Mouse (Mus musculus): ENCODE results near the gene Rps27.
"Not testable (repeated sequence)": the region's sequence is repeated elsewhere in the genome, so short reads cannot be mapped to it uniquely, and the experiment has no call there.

Gene Rps27

DNA sequence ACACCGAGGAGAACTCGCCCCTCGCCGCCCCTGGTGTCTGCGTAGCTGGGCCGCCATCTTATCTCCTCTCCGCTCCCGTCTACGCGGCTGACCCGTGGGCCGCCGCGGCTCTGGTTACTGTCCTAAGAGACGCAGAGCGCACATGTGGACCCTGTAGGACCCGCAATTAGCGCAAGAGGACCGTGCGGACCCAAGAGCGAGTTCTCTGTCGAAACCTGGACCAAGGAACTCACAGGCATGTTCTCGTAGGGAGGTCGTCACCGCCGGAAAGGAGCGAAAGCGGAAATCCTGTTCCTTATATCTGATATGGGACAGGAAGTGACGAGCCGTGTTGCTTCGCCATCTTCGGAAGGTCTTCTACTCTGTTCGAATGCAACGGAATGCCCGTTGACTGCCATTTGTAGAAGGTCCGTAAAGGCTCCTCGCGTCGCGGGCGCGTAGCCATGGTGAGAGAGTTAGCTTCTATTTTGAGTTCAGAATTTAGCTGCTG is at the start of gene Rps27, which contains the start of gene Rab13:
Gene Rps27 (minus strand): TSS at position 275 of the 490 bp plus-strand sequence.
Gene Rab13 (plus strand): TSS at position 319 of the 490 bp plus-strand sequence.
- CTCF ChIA-PET, result interaction anchor here (0.7 kb wide), 1 partner anchor 235 kb away, joined by 6 read pairs; no protein-coding TSS in a partner anchor

DNA sequence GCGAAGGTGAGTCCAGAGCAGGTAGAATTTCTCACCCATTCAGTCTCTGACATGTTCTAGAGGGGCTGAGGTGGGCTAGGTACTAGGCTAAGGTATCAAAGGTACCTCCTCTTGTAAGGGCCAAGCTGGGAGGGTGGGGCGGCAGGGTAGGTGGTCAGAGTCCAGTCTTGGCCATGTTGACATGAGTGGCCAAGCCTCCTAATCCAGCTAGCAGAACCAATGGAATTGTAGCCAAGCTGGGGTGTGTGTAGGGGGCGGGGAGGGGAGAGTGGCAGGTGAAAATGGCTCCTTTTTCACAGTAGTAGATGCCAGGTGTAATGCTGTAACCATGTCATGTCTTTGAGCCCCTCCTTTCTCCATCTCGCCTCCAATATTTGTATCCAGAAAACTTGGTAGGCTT is 45.1 kb upstream of the Rps27 start:
- CTCF ChIA-PET, result interaction anchor here (0.6 kb wide), 1 partner anchor 61 kb away, joined by 3 read pairs; no protein-coding TSS in a partner anchor

GRCm38 (mm10) chr3:90256731-90257530 is 43.5 kb upstream of the Rps27 start:
- CTCF ChIA-PET, result no interaction called here

DNA sequence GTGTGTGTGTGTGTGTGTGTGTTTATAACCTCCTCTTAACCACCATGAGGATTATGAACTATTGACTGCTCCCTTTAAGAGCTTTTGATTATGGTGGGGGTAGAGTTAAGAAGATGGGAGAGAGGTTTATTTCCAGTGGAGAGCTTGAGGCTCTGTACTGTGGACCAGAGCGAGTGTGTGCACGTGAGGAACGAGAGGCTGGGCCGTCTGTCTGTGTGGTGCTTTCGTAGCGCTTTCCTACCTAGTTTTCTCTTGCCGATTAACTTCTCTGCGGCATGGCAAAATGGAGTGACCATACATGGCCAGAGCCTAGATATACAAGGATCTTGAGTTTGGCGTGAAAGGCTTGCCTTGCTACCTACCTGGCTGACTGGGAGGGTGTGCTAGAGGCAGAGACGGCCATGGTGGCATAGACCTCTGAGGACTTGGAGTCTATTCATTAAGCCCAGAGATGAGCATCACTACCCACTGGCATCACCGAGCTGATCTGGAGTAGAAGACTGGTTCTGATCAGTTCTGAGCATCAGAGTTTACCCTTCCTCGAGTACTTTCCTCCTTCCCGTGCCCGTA is 42.4 kb upstream of the Rps27 start:
- CTCF ChIA-PET, result interaction anchor here (0.6 kb wide), 3 partner anchors 14 to 24 kb away, joined by 4 to 5 read pairs (median 4); no protein-coding TSS in a partner anchor

GRCm38 (mm10) chr3:90255194-90255565 is 41.7 kb upstream of the Rps27 start:
- CTCF ChIA-PET, result no interaction called here

DNA sequence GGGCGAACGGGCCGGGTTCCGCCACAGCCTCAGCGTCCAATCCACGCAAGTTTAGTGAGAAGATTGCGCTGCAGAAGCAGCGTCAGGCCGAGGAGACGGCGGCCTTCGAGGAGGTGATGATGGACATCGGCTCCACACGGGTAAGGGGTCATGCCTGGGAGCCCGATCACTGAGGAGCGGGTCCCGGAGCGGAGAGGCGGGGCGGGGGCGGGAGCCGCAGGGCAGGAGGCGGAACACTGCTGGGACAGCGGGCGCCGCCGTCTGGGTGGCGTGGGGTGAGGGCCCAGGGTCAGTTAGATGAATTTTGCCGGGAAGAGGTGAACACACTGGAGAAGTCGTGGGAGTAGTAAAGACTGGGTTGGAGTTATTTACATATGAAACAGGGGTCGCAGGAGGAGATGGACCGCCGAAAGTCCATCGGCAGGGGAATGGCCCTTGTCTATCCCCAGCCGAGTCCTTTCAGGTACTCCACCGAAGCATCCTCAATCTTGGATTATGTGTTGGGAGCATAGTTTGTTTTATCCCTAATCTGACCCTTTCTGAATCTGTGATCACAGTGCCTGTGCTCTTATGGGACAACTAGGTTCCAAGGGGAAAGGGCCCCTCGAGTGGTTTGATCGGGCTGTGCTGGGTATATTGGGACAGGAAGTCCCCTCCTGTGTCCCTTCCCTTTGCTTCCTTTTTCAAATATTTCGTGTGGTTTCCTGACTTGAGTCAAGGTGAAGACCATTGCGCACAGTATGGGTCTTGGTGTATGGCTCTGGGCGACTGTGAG is 41.2 kb upstream of the Rps27 start:
- CTCF ChIA-PET, result no interaction called here

DNA sequence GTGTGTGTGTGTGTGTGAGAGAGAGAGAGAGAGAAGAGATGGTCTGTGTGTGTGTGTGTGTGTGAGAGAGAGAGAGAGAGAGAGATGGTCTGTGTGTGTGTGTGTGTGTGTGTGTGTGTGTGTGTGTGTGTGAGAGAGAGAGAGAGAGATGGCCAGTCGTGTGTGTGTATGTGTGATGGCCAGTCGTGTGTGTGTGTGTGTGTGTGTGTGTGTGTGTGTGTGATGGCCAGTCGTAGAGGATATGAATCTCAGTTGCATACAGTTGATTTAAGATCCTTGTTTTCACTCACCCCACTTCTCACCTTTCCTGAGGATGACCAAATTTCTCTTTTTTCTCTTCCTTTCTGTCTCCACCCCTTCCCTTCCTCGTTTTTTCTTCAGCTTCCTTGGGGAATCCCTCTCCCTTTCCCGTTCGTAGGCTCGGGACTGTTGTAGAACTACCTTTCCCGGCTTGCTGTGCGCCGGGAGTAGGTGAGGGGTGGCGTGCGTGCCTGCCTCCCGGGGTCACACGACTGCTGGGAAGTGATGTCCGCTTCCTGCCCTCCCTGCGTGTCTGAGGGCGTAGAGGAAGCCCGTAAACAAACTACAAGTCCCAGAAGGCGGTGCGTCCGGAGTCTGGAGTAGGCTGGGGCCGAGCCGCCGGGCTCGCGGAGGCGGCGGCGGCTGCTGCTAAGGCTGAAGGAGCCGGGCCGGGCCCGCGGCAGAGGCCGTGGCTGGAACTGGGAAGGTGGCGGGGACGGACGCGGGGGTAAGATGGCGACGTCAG is 40.4 kb upstream of the Rps27 start, which contains the start of gene Crtc2:
Gene Crtc2 (plus strand): TSS at position 511 of the 766 bp plus-strand sequence.
- CTCF ChIA-PET, result no interaction called here

GRCm38 (mm10) chr3:90253174-90253573 is 39.7 kb upstream of the Rps27 start:
- CTCF ChIA-PET, result not testable (repeated sequence)

DNA sequence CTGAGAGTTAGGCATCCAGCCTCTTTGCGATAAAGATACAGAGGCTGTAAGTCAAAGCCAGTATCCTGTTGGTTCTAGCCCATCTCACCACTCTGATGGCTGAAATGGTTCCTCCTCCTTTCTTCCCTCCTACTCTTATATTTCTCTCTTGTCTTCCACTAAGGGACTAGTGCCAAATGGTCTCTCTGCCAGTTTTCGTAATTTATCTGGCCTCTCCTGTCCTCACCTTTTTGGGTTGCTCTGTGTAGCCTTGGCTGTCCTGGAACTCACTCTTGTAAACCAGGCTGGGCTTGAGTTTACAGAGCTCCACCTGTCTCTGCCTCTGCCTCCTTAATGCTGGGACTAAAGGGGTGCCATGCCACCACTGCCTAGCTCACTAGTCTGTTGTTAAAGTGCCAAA is 39.2 kb upstream of the Rps27 start:
- CTCF ChIA-PET, result not testable (repeated sequence)

- CTCF ChIA-PET, result not testable (repeated sequence)
Measured at GRCm38 (mm10) chr3:90251731-90252226, 38.3 kb upstream of the Rps27 start.

GRCm38 (mm10) chr3:90250791-90251190 is 37.3 kb upstream of the Rps27 start:
- CTCF ChIA-PET, result interaction anchor here (0.6 kb wide), 1 partner anchor 14 kb away, joined by 4 read pairs; no protein-coding TSS in a partner anchor

GRCm38 (mm10) chr3:90248746-90249100 is 35.3 kb upstream of the Rps27 start:
- CTCF ChIA-PET, result no interaction called here

DNA sequence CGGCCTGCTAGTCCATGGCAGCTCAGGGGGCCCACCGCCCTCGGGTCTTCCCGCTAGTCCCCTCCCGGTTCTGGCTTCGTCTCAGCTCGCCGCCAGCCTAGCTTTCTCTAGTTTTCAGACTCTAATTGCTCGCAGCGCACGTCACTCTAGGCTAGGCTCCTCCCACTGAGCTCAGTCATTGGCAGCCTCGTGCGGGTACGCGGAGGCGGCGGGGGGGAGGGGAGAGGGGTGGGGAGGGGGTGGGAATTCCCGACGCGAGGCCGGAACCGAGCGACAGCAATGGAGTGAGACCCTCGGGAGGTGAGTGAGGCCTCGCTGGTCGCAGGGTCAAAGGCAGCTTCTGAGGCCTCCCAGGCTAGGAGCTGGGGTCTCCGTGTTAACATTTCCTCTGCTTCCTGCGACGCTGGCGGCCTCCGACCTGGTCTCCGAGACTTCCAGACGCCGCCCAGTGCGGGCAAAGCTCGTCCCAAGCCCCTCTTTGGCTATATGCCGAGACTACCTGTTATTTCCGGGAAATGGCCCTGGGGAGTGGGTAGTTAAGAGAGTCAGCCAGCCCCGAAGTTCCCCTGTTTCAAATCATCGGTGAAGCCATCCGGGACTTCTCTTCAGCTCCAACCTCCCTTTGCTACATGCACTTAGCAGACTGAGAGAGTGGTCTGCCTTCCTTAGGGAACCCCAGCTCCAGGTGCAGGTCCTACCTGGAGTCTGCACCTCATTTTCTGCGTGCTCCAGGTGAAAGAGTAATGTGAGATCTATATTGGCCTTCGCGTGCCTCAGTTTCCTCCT is 34.7 kb upstream of the Rps27 start, which contains the start of gene Slc39a1:
Gene Slc39a1 (plus strand): TSS at position 213 of the 786 bp plus-strand sequence.
- CTCF ChIA-PET, result interaction anchor here (0.7 kb wide), 1 partner anchor 189 kb away, joined by 3 read pairs; no protein-coding TSS in a partner anchor

- CTCF ChIA-PET, result interaction anchor here (0.7 kb wide), 1 partner anchor 189 kb away, joined by 3 read pairs; no protein-coding TSS in a partner anchor
Measured at GRCm38 (mm10) chr3:90247630-90247959, 34.1 kb upstream of the Rps27 start.

GRCm38 (mm10) chr3:90245406-90245805 is 32.0 kb upstream of the Rps27 start:
- CTCF ChIA-PET, result interaction anchor here (1.1 kb wide), 1 partner anchor 24 kb away, joined by 5 read pairs; no protein-coding TSS in a partner anchor

GRCm38 (mm10) chr3:90242984-90243775 is 29.7 kb upstream of the Rps27 start, which contains the start of gene Creb3l4:
Gene Creb3l4 (minus strand): TSS chr3:90243512.
- CTCF ChIA-PET, result no interaction called here

- CTCF ChIA-PET, result no interaction called here
Measured at GRCm38 (mm10) chr3:90241669-90242358, 28.4 kb upstream of the Rps27 start.

DNA sequence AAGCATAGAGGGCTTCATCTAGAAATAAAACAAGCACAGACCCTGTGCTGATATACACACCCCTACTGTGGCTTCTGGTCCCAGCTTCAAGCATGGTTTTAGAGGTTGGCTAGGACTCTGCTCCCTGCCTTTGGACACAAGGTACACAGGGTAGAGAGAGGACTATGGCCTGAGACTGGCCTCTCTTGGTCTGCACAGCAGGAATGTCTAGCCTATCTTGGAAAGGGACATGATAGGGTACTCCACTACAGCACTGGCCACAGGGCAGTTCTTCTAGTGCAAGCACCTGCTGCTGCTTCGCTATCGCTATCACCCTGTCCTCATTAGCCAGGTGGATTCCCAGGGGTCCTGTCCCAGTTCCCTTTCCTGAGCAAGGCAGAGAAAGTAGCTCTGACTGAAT is 27.8 kb upstream of the Rps27 start:
- CTCF ChIA-PET, result interaction anchor here (0.5 kb wide), 1 partner anchor 15 kb away, joined by 4 read pairs; no protein-coding TSS in a partner anchor

Measured in spleen, embryonic (tissue).